Mouse (Mus musculus) heart, adult 8-10 months (tissue): Measurements from ENCODE around the gene Arrdc1. TPM values are rescaled to one million over a fixed set of nuclear protein-coding genes. Genes with fewer than 3 reads are reported as not detected.
"Not testable (repeated sequence)": the region's sequence is repeated elsewhere in the genome, so short reads cannot be mapped to it uniquely, and the experiment has no call there.

ENCODE experiments used
- DNase-seq: peaks from one replicate; pipeline ENCODE4 v3.0.0; 2022; ENCODE audit warnings: low spot score
- total RNA-seq, 4 experiments: library from RNA; stranded (reverse); gene quantifications; 2 replicates each; pipeline ENCODE4 v1.2.4; 2022

Gene Arrdc1
- 1 to 10 TPM; 3.0 to 6.7 (median 5.4) TPM for total RNA-seq

- peak; percentile 90 for DNase-seq
Observed at GRCm38 (mm10) chr2:24935057-24935796, at the start of gene Arrdc1. Arrdc1 (minus strand) TSS chr2:24935252.

- no peak for DNase-seq
Observed at GRCm38 (mm10) chr2:24976960-24977359, 41.9 kb upstream of the Arrdc1 start.

- DNase-seq, result peak; percentile 82
Observed at GRCm38 (mm10) chr2:24975704-24976297, 40.7 kb upstream of the Arrdc1 start, which contains the start of gene Pnpla7. Pnpla7 (plus strand) TSS chr2:24976033.

GRCm38 (mm10) chr2:24974906-24975703 lies 40.1 kb upstream of the Arrdc1 start, which contains the start of gene Mrpl41:
Mrpl41 (minus strand) TSS chr2:24975098.
- DNase-seq, result peak; percentile 96

- DNase-seq, result not testable (repeated sequence)
Observed at GRCm38 (mm10) chr2:24974452-24974851, 39.4 kb upstream of the Arrdc1 start.

GRCm38 (mm10) chr2:24970386-24970785 lies 35.3 kb upstream of the Arrdc1 start:
- no peak for DNase-seq

GRCm38 (mm10) chr2:24962304-24963000 lies 27.4 kb upstream of the Arrdc1 start, which contains the start of gene Dph7:
Dph7 (plus strand) TSS chr2:24962400.
- DNase-seq, result peak; percentile 83

GRCm38 (mm10) chr2:24960910-24961309 lies 25.9 kb upstream of the Arrdc1 start:
- no peak for DNase-seq

GRCm38 (mm10) chr2:24952537-24953055 lies 17.5 kb upstream of the Arrdc1 start:
- no peak for DNase-seq

- no peak for DNase-seq
Observed at GRCm38 (mm10) chr2:24950189-24950535, 15.1 kb upstream of the Arrdc1 start.

- peak; percentile 94 for DNase-seq
Observed at GRCm38 (mm10) chr2:24949421-24950188, 14.6 kb upstream of the Arrdc1 start, which contains the start of gene Zmynd19. Zmynd19 (plus strand) TSS chr2:24949792.

- DNase-seq, result not testable (repeated sequence)
Observed at GRCm38 (mm10) chr2:24944304-24944703, 9.3 kb upstream of the Arrdc1 start.

GRCm38 (mm10) chr2:24942092-24942491 lies 7.0 kb upstream of the Arrdc1 start:
- DNase-seq, result no peak

- DNase-seq, result peak; percentile 16
Observed at GRCm38 (mm10) chr2:24934441-24934963, 550 bp downstream of the Arrdc1 start.

GRCm38 (mm10) chr2:24929593-24929992 lies 5.5 kb downstream of the Arrdc1 start:
- no peak for DNase-seq

GRCm38 (mm10) chr2:24929119-24929518 lies 5.9 kb downstream of the Arrdc1 start:
- DNase-seq, result no peak

- DNase-seq, result no peak
Observed at GRCm38 (mm10) chr2:24927810-24928479, 7.1 kb downstream of the Arrdc1 start.

GRCm38 (mm10) chr2:24926965-24927358 lies 8.1 kb downstream of the Arrdc1 start:
- DNase-seq, result peak; percentile 23

GRCm38 (mm10) chr2:24926345-24926964 lies 8.6 kb downstream of the Arrdc1 start:
- DNase-seq, result no peak
